21 mouse cellular contexts compared by ENCODE assay signal in genomic region chr2:163636057-163636456, GRCm38 (mm10). TPM values are rescaled to one million over a fixed set of nuclear protein-coding genes. Genes with fewer than 3 reads are reported as not detected.
DNase-seq lines count a peak whose midpoint lies in the region; ATAC-seq and TF ChIP-seq lines count a peak whose summit lies in the region.
"Had no signal": no experiment of that assay in that cellular context is flagged by ENCODE, and none has a peak within 500 bp of the region (broad histone marks: within the 10 kb centered on the region; RNA-seq: fewer than 3 reads in every experiment).

No protein-coding gene starts in this region.

- no peak overlapping the region for H3K4me2 ChIP-seq in heart, embryonic 12.5 days

- TF ChIP-seq POLR2A in MEL (IDR thresholded peaks at IDR 0.05; ENCODE audit: control insufficient read depth in 1 of 2, insufficient read depth in 1 of 2, low read depth in 1 of 2, low read length in 2 of 2, poor library complexity in 1 of 2) = no peak

- H3K27ac ChIP-seq in MEL (ENCODE audit: control insufficient read depth, low read depth, low read length) = no peak overlapping the region
- H3K27ac ChIP-seq in heart, embryonic 12.5 days (ENCODE audit: poor library complexity, severe bottlenecking) = no peak overlapping the region

- peak; percentile 68 for DNase-seq in 416B (ENCODE audit: low read depth)
- no peak for DNase-seq in MEL (ENCODE audit: low read depth, low spot score)
- no peak for DNase-seq in urinary bladder, adult 2 months (ENCODE audit: low spot score)
- DNase-seq: adrenal gland, adult 2 months; adrenal gland, adult 8-10 months; adrenal gland, postnatal 10 days; adrenal gland, postnatal 14 days; adrenal gland, postnatal 25 days; adrenal gland, postnatal 36 days; B cell, adult 2 months; cerebellum, adult 11 months; cerebellum, adult 11-12 months; cerebellum, adult 18-20 months; cerebellum, adult 2 months; cerebellum, adult 8-10 months had no signal

- 90% methylated on average over 2 of the region's 2 CpGs for WGBS in heart, embryonic 12.5 days

- TF ChIP-seq CTCF in MEL (IDR thresholded peaks at IDR 0.05 in 2 of 3, conservative IDR thresholded peaks at IDR 0.05 in 1 of 3; ENCODE audit: control insufficient read depth in 1 of 3, insufficient read depth in 1 of 3, low read depth in 2 of 3, low read length in 3 of 3, poor library complexity in 1 of 3, severe bottlenecking in 1 of 3) = no peak

- H3K79me2 ChIP-seq in MEL (ENCODE audit: control insufficient read depth, insufficient read depth, low read length, poor library complexity) = peaks cover 40% of the 10 kb centered on the region

- ATAC-seq in heart, embryonic 12.5 days (ENCODE audit: insufficient number of reproducible peaks, low FRiP score) = no peak
- ATAC-seq: activated CD4-positive, CD25-positive, alpha-beta regulatory T cell, adult 4 months; CD4-positive, CD25-positive, alpha-beta regulatory T cell, adult 4 months; Patski had no signal

- H3K36me3 ChIP-seq in MEL (ENCODE audit: control insufficient read depth in 1 of 2, insufficient read depth in 2 of 2, low read length in 2 of 2) = peaks cover 66 to 81% of the 10 kb centered on the region in 2 experiments
- H3K36me3 ChIP-seq in heart, embryonic 12.5 days = peaks cover 52% of the 10 kb centered on the region

- TF ChIP-seq EP300 in MEL (IDR thresholded peaks at IDR 0.05; ENCODE audit: low read depth in 1 of 2, low read length in 2 of 2) = no peak

- peaks cover 12 to 25% of the 10 kb centered on the region in 2 experiments for H3K4me1 ChIP-seq in MEL (ENCODE audit: control insufficient read depth in 1 of 2, insufficient read depth in 2 of 2, low read length in 2 of 2)
- peaks cover 36% of the 10 kb centered on the region for H3K4me1 ChIP-seq in heart, embryonic 12.5 days (replicated peaks)

- H3K9ac ChIP-seq in MEL (ENCODE audit: control insufficient read depth, low read depth, low read length, poor library complexity, severe bottlenecking) = no peak overlapping the region
- H3K9ac ChIP-seq in heart, embryonic 12.5 days = no peak overlapping the region

- no peak for TF ChIP-seq RAD21 in MEL (IDR thresholded peaks at IDR 0.05; ENCODE audit: low read depth, low read length)

- no peaks in the 10 kb centered on the region for H3K9me3 ChIP-seq in MEL (replicated peaks; ENCODE audit: insufficient read depth, low read length)
- no peaks in the 10 kb centered on the region for H3K9me3 ChIP-seq in heart, embryonic 12.5 days (replicated peaks)
- H3K9me3 ChIP-seq: G1E had no signal

- H3K4me3 ChIP-seq in MEL (ENCODE audit: control insufficient read depth in 1 of 2, insufficient read depth in 1 of 2, low read depth in 2 of 2, low read length in 2 of 2) = no peak overlapping the region
- no peak overlapping the region for H3K4me3 ChIP-seq in heart, embryonic 12.5 days

- H3K27me3 ChIP-seq in MEL (ENCODE audit: control insufficient read depth in 1 of 2, insufficient read depth in 2 of 2, low read length in 2 of 2) = no peaks in the 10 kb centered on the region
- H3K27me3 ChIP-seq in heart, embryonic 12.5 days (replicated peaks) = no peaks in the 10 kb centered on the region
- H3K27me3 ChIP-seq: CH12.LX, Patski had no signal

TF ChIP-seq in MEL, 35 proteins besides CTCF, POLR2A, EP300 and RAD21:
- 0 out of 2 replicates have a peak, but pooled peaks have one; percentile 76 for TF ChIP-seq CHD1 (IDR thresholded peaks at IDR 0.05; ENCODE audit: low read depth, low read length)
- TF ChIP-seq ETS1 (IDR thresholded peaks at IDR 0.05; ENCODE audit: low read depth, low read length) = no peak
- no peak for TF ChIP-seq GATA1 (IDR thresholded peaks at IDR 0.05; ENCODE audit: low read depth, low read length)
- no peak for TF ChIP-seq POLR2AphosphoS2 (IDR thresholded peaks at IDR 0.05; ENCODE audit: low read length)
- TF ChIP-seq ZC3H11A (IDR thresholded peaks at IDR 0.05; ENCODE audit: low read depth, low read length) = no peak
- no peak for TF ChIP-seq TAL1 (IDR thresholded peaks at IDR 0.05; ENCODE audit: low read length)
- TF ChIP-seq MAFK (IDR thresholded peaks at IDR 0.05; ENCODE audit: borderline replicate concordance, low read depth, low read length) = no peak
TF ChIP-seq in MEL: peak in this region for 1.

RNA-seq across cellular contexts. Expression of gene Serinc3, which starts 8.9 kb away (rescaled TPM):
- 326 and 348 TPM in 2 replicates for total RNA-seq in MEL (2012; rRNA removed)
- polyA plus RNA-seq in MEL (2012; ENCODE audit: insufficient read depth in 1 of 2, insufficient read length in 2 of 2, low read depth in 1 of 2, low replicate concordance in 2 of 2, missing spikeins in 1 of 2) = 100 to 1,000 TPM; 637 to 650 TPM
- 67.7 and 76.7 TPM in 2 replicates for polyA plus RNA-seq in heart, embryonic 12.5 days (2016; fragmentation: Nextera tagmentation; extraction: Ambion mirVana)
- 321 and 344 TPM in 2 replicates for polyA plus RNA-seq in urinary bladder, adult 2 months (2012; rRNA removed)

RNA-seq across cellular contexts. Expression of gene Pkig, which starts 22.1 kb away (rescaled TPM):
- total RNA-seq in MEL (2012; rRNA removed) = 74.6 and 79.5 TPM in 2 replicates
- 100 to 1,000 TPM in 1 of 2 experiments, not detected in 1; 160 TPM for polyA plus RNA-seq in MEL (2012; ENCODE audit: insufficient read depth in 1 of 2, insufficient read length in 2 of 2, low read depth in 1 of 2, low replicate concordance in 2 of 2, missing spikeins in 1 of 2)
- polyA plus RNA-seq in heart, embryonic 12.5 days (2016; fragmentation: Nextera tagmentation; extraction: Ambion mirVana) = 233 and 241 TPM in 2 replicates
- polyA plus RNA-seq in urinary bladder, adult 2 months (2012; rRNA removed) = 83.9 and 114 TPM in 2 replicates

RNA-seq across cellular contexts. Expression of gene Ttpal, which starts 33.9 kb away (rescaled TPM):
- total RNA-seq in MEL (2012; rRNA removed) = 17.1 and 20.4 TPM in 2 replicates
- polyA plus RNA-seq in MEL (2012; ENCODE audit: insufficient read depth in 1 of 2, insufficient read length in 2 of 2, low read depth in 1 of 2, low replicate concordance in 2 of 2, missing spikeins in 1 of 2) = 10 to 100 TPM in 1 of 2 experiments, not detected in 1; 18.9 TPM
- polyA plus RNA-seq in heart, embryonic 12.5 days (2016; fragmentation: Nextera tagmentation; extraction: Ambion mirVana) = 26.9 and 27.8 TPM in 2 replicates
- 22.0 and 22.9 TPM in 2 replicates for polyA plus RNA-seq in urinary bladder, adult 2 months (2012; rRNA removed)
